Mouse (Mus musculus): ENCODE results near the gene Adam12. TPM values are rescaled to one million over a fixed set of nuclear protein-coding genes. Genes with fewer than 3 reads are reported as not detected.

Adam12 gene
- total RNA-seq, 1 experiment, result 3.9 TPM

DNA sequence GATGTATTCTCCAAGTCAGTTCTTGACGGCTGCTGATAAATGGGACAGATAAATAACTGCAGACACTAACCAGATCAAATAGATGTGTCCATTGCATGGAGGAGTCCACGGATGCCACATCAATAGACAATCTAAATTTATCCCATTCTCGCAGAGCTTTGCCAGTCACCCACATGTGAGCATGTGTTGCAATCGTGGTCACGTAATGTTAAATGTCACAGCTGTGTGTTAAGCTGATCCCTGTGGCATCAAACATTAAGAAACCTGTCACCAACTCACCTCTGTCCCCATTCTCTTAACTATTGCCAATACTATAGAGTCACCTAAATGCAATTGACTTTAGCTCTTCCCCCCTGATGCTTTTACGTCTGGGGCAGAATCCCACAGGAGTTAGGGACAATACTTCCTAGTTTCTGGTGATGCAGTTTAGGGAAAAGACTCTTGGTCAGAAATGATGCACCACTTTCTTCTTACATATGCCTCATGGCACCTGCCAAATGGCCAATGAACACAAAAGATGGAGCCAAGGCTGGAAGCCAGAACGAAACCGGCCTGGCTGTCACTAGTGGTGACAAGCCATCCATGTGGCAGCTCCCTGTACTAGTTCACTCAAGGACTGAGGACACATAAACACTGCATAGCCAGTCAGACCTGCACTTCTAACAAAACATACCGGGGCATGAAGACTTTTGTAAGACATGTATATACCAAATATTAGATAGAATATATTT lies 61.6 kb downstream of the Adam12 start:
- no peaks in the 10 kb centered on the region for H3K9me3 ChIP-seq (ENCODE audit: control insufficient read depth, insufficient read depth, low read depth, low read length)
- no peaks in the 10 kb centered on the region for H3K4me1 ChIP-seq (ENCODE audit: control insufficient read depth in 2 of 2, insufficient read depth in 2 of 2, low read length in 2 of 2, poor library complexity in 1 of 2)
- no peak overlapping the region for H3K27ac ChIP-seq (ENCODE audit: insufficient read depth, low read depth, low read length, poor library complexity, severe bottlenecking)
- DNase-seq (ENCODE audit: low read depth, low spot score), result no peak
- no peak for TF ChIP-seq ZC3H11A (IDR thresholded peaks at IDR 0.05; ENCODE audit: borderline replicate concordance, low read depth, low read length)
- no peak for TF ChIP-seq HCFC1 (IDR thresholded peaks at IDR 0.05; ENCODE audit: borderline replicate concordance, insufficient read depth, low read length)
- no peak for TF ChIP-seq ZNF384 (IDR thresholded peaks at IDR 0.05; ENCODE audit: low read depth, low read length)
- TF ChIP-seq CHD2 (IDR thresholded peaks at IDR 0.05; ENCODE audit: low read depth, low read length), result no peak
- no peak for TF ChIP-seq MAFK (IDR thresholded peaks at IDR 0.05; ENCODE audit: insufficient read depth, low read depth, low read length)
- H3K36me3 ChIP-seq (ENCODE audit: control insufficient read depth, insufficient read depth, low read length, poor library complexity, severe bottlenecking), result no peaks in the 10 kb centered on the region
- H3K9ac ChIP-seq (ENCODE audit: insufficient read depth, low read depth, low read length, poor library complexity, severe bottlenecking), result no peak overlapping the region
- no peak overlapping the region for H3K4me3 ChIP-seq (ENCODE audit: insufficient read depth in 1 of 2, low read depth in 1 of 2, low read length in 2 of 2, poor library complexity in 1 of 2, severe bottlenecking in 1 of 2)
- in situ Hi-C loops (cut with MboI; ENCODE audit: low sequenced_read_pairs in 2 of 2, unreplicated experiment in 2 of 2), result no loop called here

DNA sequence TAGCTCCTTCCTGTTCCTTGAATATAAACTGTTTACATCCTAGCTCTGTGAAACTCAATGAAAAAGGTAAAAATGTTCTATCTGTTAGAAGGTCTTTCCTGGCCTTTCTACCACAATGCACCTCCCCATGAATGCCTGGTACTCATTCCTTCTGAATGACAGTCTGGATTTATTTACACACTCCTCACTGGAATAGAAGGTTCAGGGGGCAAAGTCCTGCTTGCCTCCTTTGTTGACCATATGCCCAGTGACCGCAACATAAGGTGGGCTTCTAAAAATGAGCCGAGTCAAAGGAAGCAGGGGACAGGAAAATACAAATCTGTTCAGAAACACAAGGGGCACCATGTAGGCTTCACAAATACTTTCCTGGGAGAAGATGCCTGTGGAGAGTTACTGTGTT lies 62.2 kb downstream of the Adam12 start:
- TF ChIP-seq ZNF384 (IDR thresholded peaks at IDR 0.05; ENCODE audit: low read depth, low read length) (no peak), MAFK (IDR thresholded peaks at IDR 0.05; ENCODE audit: insufficient read depth, low read depth, low read length) (no peak), CHD2 (IDR thresholded peaks at IDR 0.05; ENCODE audit: low read depth, low read length) (no peak), ZC3H11A (IDR thresholded peaks at IDR 0.05; ENCODE audit: borderline replicate concordance, low read depth, low read length) (no peak), HCFC1 (IDR thresholded peaks at IDR 0.05; ENCODE audit: borderline replicate concordance, insufficient read depth, low read length) (no peak)
- Histone ChIP-seq H3K9ac (ENCODE audit: insufficient read depth, low read depth, low read length, poor library complexity, severe bottlenecking) (no peak overlapping the region), H3K4me1 (ENCODE audit: control insufficient read depth in 2 of 2, insufficient read depth in 2 of 2, low read length in 2 of 2, poor library complexity in 1 of 2) (no peaks in the 10 kb centered on the region), H3K36me3 (ENCODE audit: control insufficient read depth, insufficient read depth, low read length, poor library complexity, severe bottlenecking) (no peaks in the 10 kb centered on the region), H3K9me3 (ENCODE audit: control insufficient read depth, insufficient read depth, low read depth, low read length) (no peaks in the 10 kb centered on the region), H3K4me3 (ENCODE audit: insufficient read depth in 1 of 2, low read depth in 1 of 2, low read length in 2 of 2, poor library complexity in 1 of 2, severe bottlenecking in 1 of 2) (no peak overlapping the region), H3K27ac (ENCODE audit: insufficient read depth, low read depth, low read length, poor library complexity, severe bottlenecking) (no peak overlapping the region)
- in situ Hi-C loops (cut with MboI; ENCODE audit: low sequenced_read_pairs in 2 of 2, unreplicated experiment in 2 of 2), result no loop called here
- DNase-seq (ENCODE audit: low read depth, low spot score), result no peak

DNA sequence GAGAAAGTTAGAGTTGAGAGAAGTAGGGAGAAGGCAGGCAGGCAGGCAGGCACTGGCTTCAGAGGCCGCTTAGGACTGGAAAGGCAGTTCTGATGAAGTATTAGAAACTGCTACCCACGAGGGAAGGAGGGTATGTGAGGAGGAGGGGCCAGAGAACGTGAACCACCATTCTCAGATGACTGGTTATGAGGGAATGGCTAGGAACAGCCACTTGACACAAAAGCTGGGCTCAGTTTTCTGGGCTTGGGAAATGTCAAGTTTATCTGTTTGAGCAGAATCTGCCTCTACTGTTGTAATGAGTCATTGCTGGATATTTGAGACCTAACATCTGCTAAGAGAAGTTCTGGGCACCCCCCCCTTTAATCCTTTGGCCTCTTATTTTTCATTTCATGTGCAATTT lies 64.4 kb downstream of the Adam12 start:
- no peak overlapping the region for H3K4me3 ChIP-seq (ENCODE audit: insufficient read depth in 1 of 2, low read depth in 1 of 2, low read length in 2 of 2, poor library complexity in 1 of 2, severe bottlenecking in 1 of 2)
- no peak overlapping the region for H3K9ac ChIP-seq (ENCODE audit: insufficient read depth, low read depth, low read length, poor library complexity, severe bottlenecking)
- no peaks in the 10 kb centered on the region for H3K9me3 ChIP-seq (ENCODE audit: control insufficient read depth, insufficient read depth, low read depth, low read length)
- DNase-seq (ENCODE audit: low read depth, low spot score), result no peak
- no peak overlapping the region for H3K27ac ChIP-seq (ENCODE audit: insufficient read depth, low read depth, low read length, poor library complexity, severe bottlenecking)
- no peaks in the 10 kb centered on the region for H3K4me1 ChIP-seq (ENCODE audit: control insufficient read depth in 2 of 2, insufficient read depth in 2 of 2, low read length in 2 of 2, poor library complexity in 1 of 2)
- in situ Hi-C loops (cut with MboI; ENCODE audit: low sequenced_read_pairs in 2 of 2, unreplicated experiment in 2 of 2), result no loop called here
- H3K36me3 ChIP-seq (ENCODE audit: control insufficient read depth, insufficient read depth, low read length, poor library complexity, severe bottlenecking), result no peaks in the 10 kb centered on the region
- TF ChIP-seq HCFC1 (IDR thresholded peaks at IDR 0.05; ENCODE audit: borderline replicate concordance, insufficient read depth, low read length) (no peak), ZNF384 (IDR thresholded peaks at IDR 0.05; ENCODE audit: low read depth, low read length) (no peak), ZC3H11A (IDR thresholded peaks at IDR 0.05; ENCODE audit: borderline replicate concordance, low read depth, low read length) (no peak), MAFK (IDR thresholded peaks at IDR 0.05; ENCODE audit: insufficient read depth, low read depth, low read length) (no peak), CHD2 (IDR thresholded peaks at IDR 0.05; ENCODE audit: low read depth, low read length) (no peak)

DNA sequence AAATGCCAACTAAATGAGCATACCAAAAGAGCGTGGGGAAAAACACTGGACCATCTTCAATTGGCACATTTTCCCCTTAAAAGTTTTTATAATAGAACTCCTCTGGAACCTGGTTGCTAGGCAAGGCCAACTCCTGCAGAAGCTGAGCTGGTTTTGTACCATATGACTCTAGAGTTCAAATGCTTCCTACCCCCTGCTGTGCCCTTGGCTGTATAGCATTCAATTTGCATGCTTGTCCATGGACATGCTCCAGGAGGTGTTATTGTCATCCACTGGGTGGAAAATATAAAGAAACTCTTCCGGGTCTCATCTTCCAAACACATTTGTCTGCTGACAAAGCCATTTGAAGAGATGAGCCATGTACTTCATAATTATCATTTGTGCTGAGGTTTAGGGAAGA lies 68.2 kb downstream of the Adam12 start:
- Histone ChIP-seq H3K9me3 (ENCODE audit: control insufficient read depth, insufficient read depth, low read depth, low read length) (no peaks in the 10 kb centered on the region), H3K9ac (ENCODE audit: insufficient read depth, low read depth, low read length, poor library complexity, severe bottlenecking) (no peak overlapping the region), H3K27ac (ENCODE audit: insufficient read depth, low read depth, low read length, poor library complexity, severe bottlenecking) (no peak overlapping the region), H3K4me3 (ENCODE audit: insufficient read depth in 1 of 2, low read depth in 1 of 2, low read length in 2 of 2, poor library complexity in 1 of 2, severe bottlenecking in 1 of 2) (no peak overlapping the region), H3K4me1 (ENCODE audit: control insufficient read depth in 2 of 2, insufficient read depth in 2 of 2, low read length in 2 of 2, poor library complexity in 1 of 2) (no peaks in the 10 kb centered on the region), H3K36me3 (ENCODE audit: control insufficient read depth, insufficient read depth, low read length, poor library complexity, severe bottlenecking) (no peaks in the 10 kb centered on the region)
- no peak for DNase-seq (ENCODE audit: low read depth, low spot score)
- TF ChIP-seq HCFC1 (IDR thresholded peaks at IDR 0.05; ENCODE audit: borderline replicate concordance, insufficient read depth, low read length) (no peak), MAFK (IDR thresholded peaks at IDR 0.05; ENCODE audit: insufficient read depth, low read depth, low read length) (no peak), ZC3H11A (IDR thresholded peaks at IDR 0.05; ENCODE audit: borderline replicate concordance, low read depth, low read length) (no peak), CHD2 (IDR thresholded peaks at IDR 0.05; ENCODE audit: low read depth, low read length) (no peak)
- in situ Hi-C loops (cut with MboI; ENCODE audit: low sequenced_read_pairs in 2 of 2, unreplicated experiment in 2 of 2), result no loop called here

Measured in ES-E14 (cell line).